Mouse (Mus musculus) ES-E14 (cell line): ENCODE measurements around the gene Gm6401. TPM values are rescaled to one million over a fixed set of nuclear protein-coding genes. Genes with fewer than 3 reads are reported as not detected.
"Not testable (repeated sequence)": the region's sequence is repeated elsewhere in the genome, so short reads cannot be mapped to it uniquely, and the experiment has no call there.

Experiments
- DNase-seq: peaks from one replicate; pipeline ENCODE4 v3.0.0-alpha.2; 2013; ENCODE audit warnings: low read depth, low spot score
- H3K27ac ChIP-seq: 2 replicates; pipeline ENCODE4 v1.5.1; 2012; ENCODE audit warnings: low read depth, mild to moderate bottlenecking, low read length, moderate library complexity, mixed read lengths; ENCODE audit not compliant: poor library complexity, insufficient read depth, severe bottlenecking
- H3K36me3 ChIP-seq: 2 replicates; pipeline ENCODE4 v1.6.1; 2012; ENCODE audit warnings: mild to moderate bottlenecking, low read length, moderate library complexity, mixed read lengths; ENCODE audit not compliant: control insufficient read depth, poor library complexity, insufficient read depth, severe bottlenecking
- H3K4me1 ChIP-seq, 2 experiments: fragments of 150-350 bp in 1 of 2; sonication (generic) in 1 of 2; 2 replicates each; pipeline ENCODE4 v1.6.1; 2012; ENCODE audit warnings: low read length in 2 of 2, mild to moderate bottlenecking in 1 of 2, mixed read lengths in 1 of 2; ENCODE audit not compliant: control insufficient read depth in 2 of 2, insufficient read depth in 2 of 2, poor library complexity in 1 of 2
- H3K4me3 ChIP-seq, 2 experiments: fragments of 150-350 bp in 1 of 2; sonication (generic) in 1 of 2; 2 replicates each; pipeline ENCODE4 v1.5.1; 2012; ENCODE audit warnings: low read length in 2 of 2, low read depth in 1 of 2, mild to moderate bottlenecking in 1 of 2, mixed read lengths in 1 of 2; ENCODE audit not compliant: insufficient read depth in 1 of 2, poor library complexity in 1 of 2, severe bottlenecking in 1 of 2
- H3K9ac ChIP-seq: 2 replicates; pipeline ENCODE4 v1.6.1; 2012; ENCODE audit warnings: low read depth, mild to moderate bottlenecking, low read length, mixed read lengths; ENCODE audit not compliant: poor library complexity, insufficient read depth, severe bottlenecking
- H3K9me3 ChIP-seq: fragments of 150-350 bp; sonication (generic); 2 replicates; pipeline ENCODE4 v1.6.1; 2012; ENCODE audit warnings: low read depth, mild to moderate bottlenecking, low read length; ENCODE audit not compliant: control insufficient read depth, insufficient read depth
- in situ Hi-C, 2 experiments: fragments of 600-800 bp; cut with MboI; formaldehyde crosslinking; loops; one replicate each; pipeline ENCODE4 v1.15.1; 2025; ENCODE audit warnings: low sequenced_read_pairs in 2 of 2, inconsistent platforms in 1 of 2; ENCODE audit not compliant: unreplicated experiment in 2 of 2
- total RNA-seq: library from RNA; depleted of rRNA; stranded (reverse); fragments of 300-350 nt; gene quantifications from 2 replicates; pipeline ENCODE4 v1.2.3, GENCODE M21; 2012; rRNA removed

Gene Gm6401
- total RNA-seq, result not detected in 2 replicates

DNA sequence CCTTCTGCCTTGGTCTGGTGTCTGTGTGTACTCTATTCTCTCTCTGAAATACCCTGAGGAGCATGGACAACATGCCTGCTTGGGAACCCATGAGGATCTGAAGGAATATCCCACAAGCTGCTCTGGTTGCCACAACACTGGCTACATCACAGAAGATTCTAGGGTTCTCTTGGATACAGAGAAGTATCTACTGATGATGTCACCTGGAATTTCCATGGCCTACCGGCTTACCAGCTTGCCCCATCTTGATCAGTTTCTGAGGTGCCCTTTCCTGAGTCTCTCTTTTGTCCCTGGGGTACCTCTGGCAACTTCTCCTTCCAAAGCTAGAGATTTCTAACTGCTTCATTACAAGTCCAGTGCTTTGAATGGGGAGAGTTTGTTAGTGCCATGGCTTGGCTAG lies at the start of gene Gm6401:
Gene Gm6401, minus strand, starts transcription at position 101 of the 400 bp plus-strand sequence.
- H3K36me3 ChIP-seq, DNase-seq, H3K27ac ChIP-seq, H3K4me1 ChIP-seq, H3K9ac ChIP-seq, in situ Hi-C loops, H3K9me3 ChIP-seq, H3K4me3 ChIP-seq: not testable (repeated sequence)

DNA sequence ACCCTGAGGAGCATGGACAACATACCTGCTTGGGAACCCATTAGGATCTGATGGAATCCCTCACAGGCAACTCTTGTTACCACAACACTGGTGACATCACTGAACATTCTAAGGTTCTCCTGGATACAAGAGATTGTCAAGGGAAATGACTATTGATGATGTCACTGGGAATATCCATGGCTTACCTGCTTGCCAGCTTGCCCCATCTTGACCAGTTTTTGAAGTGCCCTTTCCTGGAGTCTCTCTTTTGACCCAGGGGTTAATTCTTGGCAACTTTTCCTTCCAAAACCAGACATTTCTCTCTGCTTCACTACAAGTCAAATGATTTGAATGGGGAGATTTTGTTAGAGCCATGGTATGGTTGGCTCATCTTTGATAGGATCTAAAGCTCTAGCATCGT lies 15.5 kb upstream of the Gm6401 start, which contains the start of gene Gm3543:
Gene Gm3543, minus strand, starts transcription at position 101 of the 400 bp plus-strand sequence.
- in situ Hi-C loops, H3K36me3 ChIP-seq, DNase-seq, H3K27ac ChIP-seq, H3K9ac ChIP-seq, H3K4me3 ChIP-seq, H3K4me1 ChIP-seq, H3K9me3 ChIP-seq: not testable (repeated sequence)

DNA sequence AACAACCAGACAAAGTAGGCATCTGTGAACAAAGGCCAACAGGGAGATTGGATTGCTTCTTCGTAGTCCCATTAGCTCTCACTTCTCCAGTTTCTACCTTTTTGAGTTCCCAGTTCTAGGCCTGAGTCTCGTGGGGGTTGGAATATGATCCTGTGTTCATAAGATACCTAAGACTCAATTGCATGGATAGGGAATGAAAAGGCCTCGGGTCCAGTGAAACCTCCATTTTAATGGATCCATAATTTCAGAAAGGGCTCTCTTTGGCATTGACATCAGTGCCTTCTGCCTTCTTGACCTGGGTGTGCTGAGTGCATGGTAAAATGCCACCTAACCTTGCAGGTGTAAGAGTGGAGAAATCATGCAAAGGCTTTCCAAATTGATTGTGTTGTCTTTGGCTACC lies 869 bp upstream of the Gm6401 start:
- in situ Hi-C loops, H3K4me1 ChIP-seq, H3K27ac ChIP-seq, H3K9me3 ChIP-seq, DNase-seq, H3K36me3 ChIP-seq, H3K4me3 ChIP-seq, H3K9ac ChIP-seq: not testable (repeated sequence)

DNA sequence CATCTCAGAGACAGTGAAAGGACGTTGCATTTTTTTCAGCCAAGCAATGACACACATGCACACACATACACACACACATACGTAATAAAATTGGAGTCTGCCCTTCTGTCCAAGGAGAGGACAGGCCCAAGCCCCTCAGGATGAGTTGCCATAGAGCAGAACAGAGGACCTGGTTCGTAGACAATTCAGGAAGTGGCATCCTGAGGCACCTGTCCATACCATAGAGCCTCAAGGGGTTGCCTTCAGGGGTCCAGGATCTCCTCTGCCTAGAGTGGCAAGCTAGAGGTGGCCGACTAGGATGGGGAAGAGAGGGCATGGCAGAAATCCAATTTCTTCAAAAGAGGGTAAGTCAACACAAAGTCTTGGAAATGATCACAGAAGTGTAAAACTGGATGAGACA lies 3.6 kb downstream of the Gm6401 start:
- H3K9ac ChIP-seq, H3K9me3 ChIP-seq, H3K27ac ChIP-seq, in situ Hi-C loops, H3K4me3 ChIP-seq, H3K4me1 ChIP-seq, H3K36me3 ChIP-seq, DNase-seq: not testable (repeated sequence)

DNA sequence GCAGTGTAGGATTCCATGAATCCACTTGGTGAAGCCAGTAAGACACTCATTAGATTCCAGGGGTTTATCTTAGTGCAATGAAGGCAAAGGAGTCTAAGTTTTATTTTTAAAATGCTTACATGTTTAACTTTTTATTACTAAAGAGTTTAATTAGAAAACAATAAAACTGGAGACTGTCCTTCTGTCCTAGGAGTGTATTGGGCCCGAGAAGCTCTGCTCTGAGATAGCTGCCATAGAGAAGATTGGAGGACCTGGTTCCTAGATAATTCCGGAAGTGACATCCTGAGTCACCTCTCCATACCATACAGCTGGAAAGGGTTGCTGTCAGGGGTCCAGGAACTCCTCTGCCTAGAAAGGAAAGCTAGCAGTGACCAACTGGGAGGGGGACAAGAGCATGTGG lies 24.0 kb downstream of the Gm6401 start, which contains the start of gene 1700024B05Rik:
Gene 1700024B05Rik, plus strand, starts transcription at position 301 of the 400 bp plus-strand sequence.
- in situ Hi-C loops, H3K4me1 ChIP-seq, H3K9ac ChIP-seq, H3K27ac ChIP-seq, H3K36me3 ChIP-seq, DNase-seq, H3K9me3 ChIP-seq, H3K4me3 ChIP-seq: not testable (repeated sequence)

DNA sequence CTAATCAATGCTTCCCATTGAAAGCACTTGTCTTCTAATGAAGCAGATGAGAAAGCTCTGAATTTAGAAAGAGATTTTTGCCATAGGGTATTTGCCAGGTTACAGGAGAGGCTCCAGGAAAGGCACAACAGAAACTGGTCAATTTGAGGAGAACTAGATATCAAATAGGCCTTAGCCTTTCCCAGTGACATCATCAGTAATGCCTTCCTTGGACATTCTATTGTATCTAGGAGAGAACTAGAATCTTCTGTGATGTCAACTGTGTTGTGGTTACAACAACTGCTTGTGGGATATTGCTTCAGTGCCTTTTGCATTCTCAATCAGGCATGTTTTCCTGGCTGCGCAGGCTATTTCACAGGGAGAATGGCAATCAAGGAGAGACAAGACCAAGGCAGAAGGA lies 43.1 kb downstream of the Gm6401 start, which contains the start of gene 1700049E17Rik1:
Gene 1700049E17Rik1, plus strand, starts transcription at position 301 of the 400 bp plus-strand sequence.
- H3K9ac ChIP-seq, H3K9me3 ChIP-seq, H3K36me3 ChIP-seq, in situ Hi-C loops, DNase-seq, H3K4me1 ChIP-seq, H3K4me3 ChIP-seq, H3K27ac ChIP-seq: not testable (repeated sequence)

Other genes with a start within 250 kb of the Gm6401 start
- gene Gm7929, start 217.3 kb downstream of the Gm6401 start, total RNA-seq, result not detected in 2 replicates
- gene Gm47189, start 195.5 kb downstream of the Gm6401 start, total RNA-seq, result not detected in 2 replicates
- not detected in 2 replicates for gene Gm7980, start 60.6 kb downstream of the Gm6401 start, total RNA-seq
- not detected in 2 replicates for gene 1700049E17Rik1, start 43.0 kb downstream of the Gm6401 start, total RNA-seq
- gene 1700024B05Rik, start 23.9 kb downstream of the Gm6401 start, total RNA-seq, result 0.16 and 0.22 TPM in 2 replicates
- not detected in 2 replicates for gene Gm3543, start 15.4 kb upstream of the Gm6401 start, total RNA-seq
- gene Gm7951, start 149.4 kb upstream of the Gm6401 start, total RNA-seq, result not detected in 2 replicates
- not detected in 2 replicates for gene Gm17027, start 194.7 kb upstream of the Gm6401 start, total RNA-seq
- gene Gm3573, start 222.9 kb upstream of the Gm6401 start, total RNA-seq, result not detected in 2 replicates